Mouse (Mus musculus): ENCODE data around the gene Slc2a4. TPM values are rescaled to one million over a fixed set of nuclear protein-coding genes. Genes with fewer than 3 reads are reported as not detected.
A peak's percentile ranks its signal among the peaks of the same experiment; 100 is the strongest.

Gene Slc2a4
- polyA plus RNA-seq, 1 experiment: 6.2 TPM

- H3K27me3 ChIP-seq (ENCODE audit: control insufficient read depth, insufficient read depth, low read length): no peaks in the 10 kb centered on the region
- WGBS: 65% methylated on average over 5 of the region's 5 CpGs
- H3K4me3 ChIP-seq (ENCODE audit: extremely low read depth, insufficient read depth, insufficient read length): no peak overlapping the region
- TF ChIP-seq POLR2A (IDR thresholded peaks at IDR 0.05; ENCODE audit: low read depth, low read length): no peak
- TF ChIP-seq CTCF (IDR thresholded peaks at IDR 0.05; ENCODE audit: extremely low read depth, insufficient read depth, insufficient read length, insufficient replicate concordance): no peak
- DNase-seq (ENCODE audit: low read depth in 1 of 2, low spot score in 2 of 2): no peak
- no peak overlapping the region for H3K27ac ChIP-seq (ENCODE audit: insufficient read depth, low read length)
- peaks cover 14% of the 10 kb centered on the region for H3K36me3 ChIP-seq (ENCODE audit: control insufficient read depth, insufficient read depth, low read length)
- H3K4me1 ChIP-seq (ENCODE audit: control insufficient read depth, insufficient read depth, insufficient read length): peaks cover 6% of the 10 kb centered on the region; the same call in 1 of the 2 replicates
Measured at GRCm38 (mm10) chr11:69982877-69983276, 34.9 kb upstream of the Slc2a4 start.

GRCm38 (mm10) chr11:69982225-69982624 is 34.2 kb upstream of the Slc2a4 start, which contains the start of gene Elp5:
TSS of gene Elp5 (minus strand) at chr11:69982517.
- WGBS: 62% methylated on average over 8 of the region's 8 CpGs
- no peaks in the 10 kb centered on the region for H3K27me3 ChIP-seq (ENCODE audit: control insufficient read depth, insufficient read depth, low read length)
- peaks cover 6% of the 10 kb centered on the region; the same call in 1 of the 2 replicates for H3K4me1 ChIP-seq (ENCODE audit: control insufficient read depth, insufficient read depth, insufficient read length)
- H3K27ac ChIP-seq (ENCODE audit: insufficient read depth, low read length): peak within 1 kb of the TSS; percentile 50
- TF ChIP-seq CTCF (IDR thresholded peaks at IDR 0.05; ENCODE audit: extremely low read depth, insufficient read depth, insufficient read length, insufficient replicate concordance) (no peak), POLR2A (IDR thresholded peaks at IDR 0.05; ENCODE audit: low read depth, low read length) (no peak)
- no peak for DNase-seq (ENCODE audit: low read depth in 1 of 2, low spot score in 2 of 2)
- H3K4me3 ChIP-seq (ENCODE audit: extremely low read depth, insufficient read depth, insufficient read length): peak within 1 kb of the TSS; percentile 84
- H3K36me3 ChIP-seq (ENCODE audit: control insufficient read depth, insufficient read depth, low read length): peaks cover 15% of the 10 kb centered on the region

GRCm38 (mm10) chr11:69981141-69981762 is 33.3 kb upstream of the Slc2a4 start, which contains the start of gene Ctdnep1:
TSS of gene Ctdnep1 (plus strand) at chr11:69981156.
- Histone ChIP-seq H3K4me3 (ENCODE audit: extremely low read depth, insufficient read depth, insufficient read length) (peak within 1 kb of the TSS; percentile 84), H3K36me3 (ENCODE audit: control insufficient read depth, insufficient read depth, low read length) (peaks cover 13% of the 10 kb centered on the region), H3K27ac (ENCODE audit: insufficient read depth, low read length) (peak within 1 kb of the TSS; percentile 81), H3K4me1 (ENCODE audit: control insufficient read depth, insufficient read depth, insufficient read length) (peaks cover 6% of the 10 kb centered on the region; the same call in 1 of the 2 replicates), H3K27me3 (ENCODE audit: control insufficient read depth, insufficient read depth, low read length) (no peaks in the 10 kb centered on the region)
- no peak for TF ChIP-seq POLR2A (IDR thresholded peaks at IDR 0.05; ENCODE audit: low read depth, low read length)
- TF ChIP-seq CTCF (IDR thresholded peaks at IDR 0.05; ENCODE audit: extremely low read depth, insufficient read depth, insufficient read length, insufficient replicate concordance): no peak
- WGBS: under 1% methylated on average over 38 of the region's 43 CpGs
- DNase-seq (ENCODE audit: low read depth in 1 of 2, low spot score in 2 of 2): peak in 1 of 2 experiments; percentile 47

- no peaks in the 10 kb centered on the region for H3K27me3 ChIP-seq (ENCODE audit: control insufficient read depth, insufficient read depth, low read length)
- H3K4me1 ChIP-seq (ENCODE audit: control insufficient read depth, insufficient read depth, insufficient read length): peaks cover 6% of the 10 kb centered on the region; the same call in 1 of the 2 replicates
- H3K27ac ChIP-seq (ENCODE audit: insufficient read depth, low read length): peak overlapping the region; percentile 81
- TF ChIP-seq POLR2A (IDR thresholded peaks at IDR 0.05; ENCODE audit: low read depth, low read length) (peak; percentile 87), CTCF (IDR thresholded peaks at IDR 0.05; ENCODE audit: extremely low read depth, insufficient read depth, insufficient read length, insufficient replicate concordance) (no peak)
- peaks cover 12% of the 10 kb centered on the region for H3K36me3 ChIP-seq (ENCODE audit: control insufficient read depth, insufficient read depth, low read length)
- peak overlapping the region; percentile 84 for H3K4me3 ChIP-seq (ENCODE audit: extremely low read depth, insufficient read depth, insufficient read length)
- DNase-seq (ENCODE audit: low read depth in 1 of 2, low spot score in 2 of 2): peak; percentile 81 to 84
- WGBS: under 1% methylated on average over 55 of the region's 60 CpGs
Measured at GRCm38 (mm10) chr11:69980196-69981140, 32.5 kb upstream of the Slc2a4 start.

GRCm38 (mm10) chr11:69979827-69980195 is 31.8 kb upstream of the Slc2a4 start:
- peaks cover 9% of the 10 kb centered on the region for H3K36me3 ChIP-seq (ENCODE audit: control insufficient read depth, insufficient read depth, low read length)
- TF ChIP-seq POLR2A (IDR thresholded peaks at IDR 0.05; ENCODE audit: low read depth, low read length) (no peak), CTCF (IDR thresholded peaks at IDR 0.05; ENCODE audit: extremely low read depth, insufficient read depth, insufficient read length, insufficient replicate concordance) (no peak)
- WGBS: 4% methylated on average over 16 of the region's 16 CpGs

GRCm38 (mm10) chr11:69976271-69976670 is 28.3 kb upstream of the Slc2a4 start:
- no peaks in the 10 kb centered on the region; the same call in 1 of the 2 replicates for H3K4me1 ChIP-seq (ENCODE audit: control insufficient read depth, insufficient read depth, insufficient read length)
- 84% methylated on average over 4 of the region's 4 CpGs for WGBS
- no peak for DNase-seq (ENCODE audit: low read depth in 1 of 2, low spot score in 2 of 2)
- peaks cover 11% of the 10 kb centered on the region for H3K36me3 ChIP-seq (ENCODE audit: control insufficient read depth, insufficient read depth, low read length)
- H3K27ac ChIP-seq (ENCODE audit: insufficient read depth, low read length): no peak overlapping the region
- no peak overlapping the region for H3K4me3 ChIP-seq (ENCODE audit: extremely low read depth, insufficient read depth, insufficient read length)
- TF ChIP-seq CTCF (IDR thresholded peaks at IDR 0.05; ENCODE audit: extremely low read depth, insufficient read depth, insufficient read length, insufficient replicate concordance) (no peak), POLR2A (IDR thresholded peaks at IDR 0.05; ENCODE audit: low read depth, low read length) (no peak)
- H3K27me3 ChIP-seq (ENCODE audit: control insufficient read depth, insufficient read depth, low read length): no peaks in the 10 kb centered on the region

More at GRCm38 (mm10) chr11:69979827-69980195, 31.8 kb upstream of the Slc2a4 start:
- no peaks in the 10 kb centered on the region for H3K27me3 ChIP-seq (ENCODE audit: control insufficient read depth, insufficient read depth, low read length)
- H3K27ac ChIP-seq (ENCODE audit: insufficient read depth, low read length): peak overlapping the region; percentile 81
- H3K4me1 ChIP-seq (ENCODE audit: control insufficient read depth, insufficient read depth, insufficient read length): peaks cover 6% of the 10 kb centered on the region; the same call in 1 of the 2 replicates
- DNase-seq (ENCODE audit: low read depth in 1 of 2, low spot score in 2 of 2): no peak
- H3K4me3 ChIP-seq (ENCODE audit: extremely low read depth, insufficient read depth, insufficient read length): peak overlapping the region; percentile 84

All from spleen, adult 2 months (tissue).